Mouse (Mus musculus): ENCODE measurements around the gene Atp8a1.
A peak's percentile ranks its signal among the peaks of the same experiment; 100 is the strongest.
"Not testable (repeated sequence)": the region's sequence is repeated elsewhere in the genome, so short reads cannot be mapped to it uniquely, and the experiment has no call there.

Atp8a1 gene

DNA sequence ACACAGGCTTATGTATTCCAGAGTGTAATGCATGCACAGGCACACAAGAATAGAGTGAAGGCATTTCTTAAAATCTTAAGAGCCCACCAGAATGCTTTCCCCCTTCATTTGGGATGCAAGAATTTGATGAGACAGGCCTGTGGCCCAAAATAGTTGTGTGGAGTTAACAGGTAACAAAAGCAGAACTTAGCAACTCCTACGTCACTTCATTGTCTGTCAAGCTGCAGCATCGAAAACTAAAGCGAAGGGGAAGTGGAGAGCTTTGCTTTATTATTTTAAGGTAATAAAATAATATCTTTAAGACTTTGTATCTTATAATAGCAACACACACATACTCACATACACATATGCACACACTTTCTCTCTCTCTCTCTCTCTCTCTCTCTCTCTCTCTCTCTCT lies 20.3 kb downstream of the Atp8a1 start:
- no peak for DNase-seq (ENCODE audit: low spot score)

GRCm38 (mm10) chr5:67826278-67826677 lies 21.0 kb downstream of the Atp8a1 start:
- DNase-seq (ENCODE audit: low spot score) = no peak

DNA sequence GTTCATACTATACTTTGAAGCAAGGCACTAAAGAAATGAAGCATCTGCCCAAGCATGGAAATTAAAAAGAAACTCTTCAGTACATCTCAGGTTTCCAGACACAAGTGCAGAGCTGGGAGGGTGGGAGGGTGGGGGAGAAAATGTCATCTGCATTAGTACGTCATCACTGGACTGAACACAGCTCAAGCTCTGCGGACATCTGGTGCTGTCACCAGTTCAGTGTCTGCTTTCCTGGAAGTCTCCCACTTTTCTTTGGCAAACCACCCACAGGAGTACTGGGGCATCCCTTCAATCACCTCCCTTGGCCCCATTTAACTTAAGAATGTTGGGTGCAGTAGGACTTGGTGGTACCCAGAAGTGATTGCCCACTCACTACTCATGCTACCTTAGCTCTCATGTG lies 22.6 kb downstream of the Atp8a1 start:
- DNase-seq (ENCODE audit: low spot score) = no peak

- DNase-seq (ENCODE audit: low spot score) = no peak
These were observed 23.5 kb downstream of the Atp8a1 start for GRCm38 (mm10) chr5:67823771-67824170.

- DNase-seq (ENCODE audit: low spot score) = no peak
These were observed 24.6 kb downstream of the Atp8a1 start for GRCm38 (mm10) chr5:67822619-67823018.

- DNase-seq (ENCODE audit: low spot score) = no peak
These were observed 25.2 kb downstream of the Atp8a1 start for GRCm38 (mm10) chr5:67821987-67822401.

DNA sequence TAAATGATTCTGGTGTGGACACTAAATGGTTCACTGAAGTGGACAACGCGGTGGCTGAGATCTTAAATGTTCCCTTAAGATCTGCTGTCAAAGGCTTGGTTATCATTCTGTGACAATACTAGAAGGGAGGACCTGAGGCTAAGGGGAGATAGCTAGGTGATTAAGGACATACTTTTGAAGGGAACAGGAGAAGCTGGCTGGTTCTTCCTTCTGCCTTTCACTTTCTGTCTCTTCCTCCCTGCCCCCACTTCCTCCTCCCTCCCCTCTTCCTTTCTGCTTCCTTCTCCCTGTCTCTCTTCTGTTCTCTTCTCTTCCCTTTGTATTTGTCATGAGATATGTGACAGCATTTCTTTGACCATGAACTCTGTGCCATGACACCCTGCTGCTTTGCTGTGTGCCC lies 26.0 kb downstream of the Atp8a1 start:
- no peak for DNase-seq (ENCODE audit: low spot score)

GRCm38 (mm10) chr5:67819451-67819850 lies 27.8 kb downstream of the Atp8a1 start:
- DNase-seq (ENCODE audit: low spot score) = no peak

GRCm38 (mm10) chr5:67815572-67816325 lies 31.5 kb downstream of the Atp8a1 start:
- DNase-seq (ENCODE audit: low spot score) = peak; percentile 11

- DNase-seq (ENCODE audit: low spot score) = not testable (repeated sequence)
These were observed 32.2 kb downstream of the Atp8a1 start for GRCm38 (mm10) chr5:67815060-67815459.

DNA sequence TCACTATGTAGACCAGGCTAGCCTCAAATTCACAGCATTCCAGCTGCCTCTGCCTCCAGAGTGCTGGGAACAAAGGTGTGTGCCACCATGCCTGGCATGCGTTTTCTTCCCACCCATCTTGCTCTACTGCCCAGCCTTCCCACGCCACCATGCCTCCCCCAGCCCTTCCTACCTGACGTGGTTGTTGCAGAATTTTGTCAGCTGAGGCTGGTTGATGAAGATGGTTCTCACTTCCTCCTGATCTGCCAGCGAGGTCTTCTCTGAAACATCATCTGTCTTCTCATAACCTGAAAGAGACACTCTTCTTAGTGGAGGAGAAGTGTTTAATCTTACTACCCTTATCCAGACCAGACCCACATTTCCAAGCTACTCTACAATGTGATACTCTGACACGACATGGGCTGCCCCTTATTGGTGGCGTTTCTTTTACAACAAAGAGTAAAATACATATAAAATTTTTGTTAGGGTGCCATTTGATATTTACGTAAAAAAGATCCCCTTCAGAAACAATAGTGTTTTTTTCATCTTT lies 32.7 kb downstream of the Atp8a1 start:
- no peak for DNase-seq (ENCODE audit: low spot score)

DNA sequence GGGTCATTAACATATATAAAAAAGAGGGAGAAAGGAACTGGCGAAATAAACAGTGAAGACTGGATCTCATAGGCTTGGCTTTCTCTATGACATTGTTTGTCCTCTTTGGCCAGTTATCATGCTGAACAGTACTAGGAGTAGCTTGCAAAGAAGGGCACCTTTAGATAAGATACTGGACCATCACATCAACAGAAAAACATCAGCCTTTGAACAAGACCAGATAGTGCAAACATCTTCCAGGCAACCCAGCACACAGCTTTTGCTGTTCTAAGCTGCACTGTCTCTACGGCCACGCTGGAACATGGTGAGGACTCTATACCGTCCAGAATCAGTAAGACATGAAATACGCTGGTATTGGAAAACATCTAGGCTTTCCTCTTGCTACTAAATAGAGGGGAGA lies 33.9 kb downstream of the Atp8a1 start:
- DNase-seq (ENCODE audit: low spot score) = no peak

DNA sequence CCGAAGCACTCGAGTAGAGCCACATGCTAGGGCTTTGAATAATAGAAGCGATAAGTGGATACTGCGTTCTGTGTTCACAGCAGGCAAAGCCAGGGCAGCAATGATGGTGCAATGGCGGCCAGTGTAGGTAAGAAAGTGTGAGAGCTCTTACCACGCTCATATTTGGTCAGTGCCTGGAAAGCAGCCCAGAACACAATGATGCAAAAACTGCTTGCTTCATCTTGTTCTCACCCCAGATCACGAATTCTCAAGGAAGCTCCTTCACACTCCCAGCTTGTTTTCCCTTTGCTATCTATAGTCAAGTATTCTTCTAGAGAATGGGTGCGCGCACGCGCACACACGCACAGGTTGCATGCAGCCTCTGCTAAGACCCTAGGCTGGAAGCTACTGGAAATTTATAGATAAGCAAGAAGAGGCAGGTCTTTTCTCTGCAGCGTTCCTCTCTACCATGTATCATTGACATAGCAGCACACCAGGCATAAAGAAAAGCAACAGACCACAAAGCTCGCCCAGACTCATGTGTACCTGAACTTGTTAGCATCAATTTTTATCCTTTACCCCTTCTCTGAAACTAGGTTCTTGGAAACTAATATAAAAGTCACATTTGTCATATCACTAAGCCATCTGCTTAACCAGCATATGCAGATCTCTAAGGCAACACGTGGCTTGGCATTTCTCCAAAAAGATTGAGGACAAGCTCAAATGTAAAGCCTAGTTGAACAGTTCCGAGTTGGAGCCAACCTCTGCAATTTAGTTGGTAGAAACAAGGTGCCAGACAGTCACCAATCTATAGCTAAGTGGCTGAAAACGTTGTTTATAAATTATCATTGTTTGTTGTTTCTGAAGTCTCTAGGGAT lies 44.8 kb downstream of the Atp8a1 start:
- DNase-seq (ENCODE audit: low spot score) = no peak

DNA sequence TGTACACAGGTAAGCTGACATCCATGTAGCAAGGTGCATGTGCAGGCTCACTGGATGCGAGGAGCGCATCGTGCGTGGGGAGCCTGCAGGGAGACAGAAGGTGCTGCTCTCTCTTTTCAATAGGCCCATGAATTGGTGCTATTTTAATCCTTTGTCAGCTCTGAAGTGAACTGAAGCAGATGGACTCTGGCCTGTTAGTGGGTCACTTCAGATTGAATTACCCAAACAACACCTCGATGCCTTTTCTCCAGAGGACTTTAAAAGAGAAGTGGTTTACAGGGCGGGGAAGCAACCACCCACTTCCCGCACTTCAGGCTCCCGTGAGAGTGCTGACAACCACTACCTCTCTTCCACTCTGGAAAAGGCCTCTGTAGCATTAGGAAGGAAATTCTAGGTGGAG lies 46.4 kb downstream of the Atp8a1 start:
- no peak for DNase-seq (ENCODE audit: low spot score)

DNA sequence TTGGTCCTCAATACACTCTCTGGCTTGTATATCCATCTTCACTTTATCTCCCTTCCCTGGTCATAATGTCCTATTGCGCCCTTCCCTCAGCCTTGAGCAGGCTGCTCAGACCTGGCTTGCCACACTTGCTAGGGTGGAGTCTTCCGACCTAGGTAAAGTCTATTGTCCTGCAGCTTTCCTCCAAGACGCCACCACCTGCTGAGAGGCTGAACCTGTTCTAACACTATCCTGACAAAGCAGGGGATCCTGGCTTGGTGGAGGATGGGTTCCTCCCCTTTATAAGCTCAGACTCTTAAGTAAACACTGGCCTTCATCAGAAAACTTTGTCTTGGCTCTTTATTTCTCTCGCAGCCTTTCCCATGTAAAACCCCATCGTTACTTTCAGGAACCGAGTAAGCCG lies 47.4 kb downstream of the Atp8a1 start:
- no peak for DNase-seq (ENCODE audit: low spot score)

DNA sequence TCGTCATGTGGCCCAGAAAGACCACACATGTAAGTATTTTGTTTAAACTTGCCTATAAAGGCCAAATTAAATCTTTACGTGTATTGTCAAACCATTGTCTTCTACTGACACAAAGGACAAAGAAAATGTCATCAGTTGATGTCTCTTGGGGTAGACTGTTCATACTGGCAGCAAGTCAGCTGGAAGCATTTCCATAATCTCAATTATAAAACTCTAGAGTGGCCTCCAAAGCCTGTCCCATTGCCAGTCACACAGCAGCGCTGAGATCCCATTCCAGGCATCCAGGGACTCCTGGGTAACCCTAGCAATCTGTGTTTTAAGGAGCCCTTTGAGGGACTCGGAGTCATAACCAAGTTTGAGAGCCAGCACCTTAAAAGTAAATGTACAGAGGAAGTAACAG lies 48.9 kb downstream of the Atp8a1 start:
- DNase-seq (ENCODE audit: low spot score) = no peak

- DNase-seq (ENCODE audit: low spot score) = peak; percentile 12
These were observed 50.0 kb downstream of the Atp8a1 start for GRCm38 (mm10) chr5:67797006-67797958.

- no peak for DNase-seq (ENCODE audit: low spot score)
These were observed 53.0 kb downstream of the Atp8a1 start for GRCm38 (mm10) chr5:67794129-67794800.

- no peak for DNase-seq (ENCODE audit: low spot score)
These were observed 64.5 kb downstream of the Atp8a1 start for GRCm38 (mm10) chr5:67782775-67783174.

DNA sequence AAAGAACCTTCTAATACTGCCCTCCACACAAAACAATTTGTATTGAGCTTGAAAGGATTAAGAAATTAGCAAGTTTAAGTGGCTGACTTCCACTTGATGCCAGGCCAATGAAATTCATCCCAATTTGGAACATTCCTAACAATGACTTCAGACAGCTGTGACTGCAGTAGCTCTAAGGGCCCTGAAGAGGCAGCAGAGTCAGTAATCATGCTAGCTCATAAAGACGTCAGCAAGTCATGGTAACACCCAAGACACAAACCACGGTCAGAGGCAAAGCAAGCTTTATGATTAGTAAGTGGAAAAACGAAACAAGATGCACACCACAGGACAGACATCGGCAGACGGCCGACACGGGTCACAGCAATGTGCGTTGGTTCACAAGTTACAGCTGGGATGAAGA lies 69.2 kb downstream of the Atp8a1 start:
- peak; percentile 19 for DNase-seq (ENCODE audit: low spot score)

- DNase-seq (ENCODE audit: low spot score) = peak; percentile 26
These were observed 73.0 kb downstream of the Atp8a1 start for GRCm38 (mm10) chr5:67774186-67774585.
